Comparison of ENCODE assay signal across 19 mouse cellular contexts in genomic region chr7:127666679-127667078, GRCm38 (mm10).
"Had no signal": no experiment of that assay in that cellular context is flagged by ENCODE, and none has a peak within 500 bp of the region (broad histone marks: within the 10 kb centered on the region; RNA-seq: fewer than 3 reads in every experiment).

No protein-coding gene starts in this region.

- H3K27ac ChIP-seq: heart, adult 2 months; heart, embryonic 13.5 days; heart, embryonic 15.5 days; hindbrain, embryonic 13.5 days; hindbrain, embryonic 15.5 days; hindbrain, postnatal 0 days; kidney, embryonic 15.5 days; kidney, postnatal 0 days; limb, embryonic 13.5 days; limb, embryonic 15.5 days; liver, embryonic 12.5 days; liver, embryonic 14.5 days had no signal

- H3K27me3 ChIP-seq: heart, embryonic 13.5 days; heart, embryonic 15.5 days; hindbrain, embryonic 13.5 days; hindbrain, embryonic 15.5 days; kidney, embryonic 15.5 days; limb, embryonic 13.5 days; limb, embryonic 15.5 days; liver, embryonic 12.5 days had no signal

- H3K4me3 ChIP-seq: heart, adult 2 months; heart, embryonic 13.5 days; heart, embryonic 15.5 days; hindbrain, embryonic 13.5 days; hindbrain, embryonic 15.5 days; kidney, embryonic 15.5 days; limb, embryonic 13.5 days; limb, embryonic 15.5 days; liver, embryonic 12.5 days had no signal

- DNase-seq: gastrocnemius, postnatal 14 days; gastrocnemius, postnatal 36 days; heart, adult 11 months; heart, adult 2 months; heart, postnatal 14 days; heart, postnatal 36 days; left cerebral cortex, postnatal 4 days had no signal

- H3K4me1 ChIP-seq: hindbrain, embryonic 13.5 days; hindbrain, embryonic 15.5 days; kidney, embryonic 15.5 days; limb, embryonic 13.5 days; limb, embryonic 15.5 days had no signal

- H3K36me3 ChIP-seq: liver, embryonic 12.5 days had no signal

- H3K9ac ChIP-seq: heart, embryonic 13.5 days; hindbrain, embryonic 13.5 days; hindbrain, embryonic 15.5 days; kidney, embryonic 15.5 days; limb, embryonic 13.5 days; limb, embryonic 15.5 days; liver, embryonic 12.5 days; liver, embryonic 14.5 days had no signal

- ATAC-seq: hindbrain, postnatal 0 days; liver, embryonic 12.5 days had no signal

- H3K9me3 ChIP-seq: heart, embryonic 13.5 days; heart, embryonic 15.5 days; hindbrain, embryonic 13.5 days; hindbrain, embryonic 15.5 days; kidney, embryonic 15.5 days; limb, embryonic 13.5 days; limb, embryonic 15.5 days; liver, embryonic 12.5 days had no signal

- H3K4me2 ChIP-seq: heart, embryonic 11.5 days; heart, embryonic 13.5 days; heart, embryonic 15.5 days; hindbrain, embryonic 13.5 days; hindbrain, embryonic 15.5 days; kidney, embryonic 15.5 days; limb, embryonic 13.5 days; limb, embryonic 15.5 days; liver, embryonic 12.5 days had no signal
